Mouse (Mus musculus) CH12.LX (cell line): Measurements from ENCODE around the gene Aip. TPM values are rescaled to one million over a fixed set of nuclear protein-coding genes. Genes with fewer than 3 reads are reported as not detected.
"Not testable (repeated sequence)": the region's sequence is repeated elsewhere in the genome, so short reads cannot be mapped to it uniquely, and the experiment has no call there.

Source experiments
- DNase-seq: peaks from one replicate; pipeline ENCODE4 v3.0.0-alpha.2; 2013; ENCODE audit errors: extremely low read depth
- H3K27ac ChIP-seq: 2 replicates; pipeline ENCODE4 v1.5.1; 2012; ENCODE audit warnings: low read depth, mild to moderate bottlenecking, control low read depth, moderate library complexity; ENCODE audit not compliant: insufficient read depth
- H3K27me3 ChIP-seq: replicated peaks from 2 replicates; pipeline ENCODE3; 2012; ENCODE audit warnings: inconsistent platforms
- H3K36me3 ChIP-seq, 2 experiments: replicated peaks in 1 of 2; 2 replicates each; pipeline versions ENCODE3 to v1.6.1; 2012; ENCODE audit warnings: inconsistent platforms in 1 of 2, low read length in 1 of 2, mild to moderate bottlenecking in 1 of 2, mixed read lengths in 1 of 2, moderate library complexity in 1 of 2; ENCODE audit not compliant: control insufficient read depth in 1 of 2, insufficient read depth in 1 of 2
- H3K4me1 ChIP-seq, 2 experiments: 2 replicates each; pipeline ENCODE4 v1.6.1; 2012; ENCODE audit warnings: inconsistent platforms in 1 of 2, moderate library complexity in 1 of 2; ENCODE audit not compliant: insufficient read depth in 2 of 2, control insufficient read depth in 1 of 2
- H3K4me2 ChIP-seq: 2 replicates; pipeline ENCODE4 v1.6.1; 2012; ENCODE audit warnings: low read depth, mild to moderate bottlenecking, control low read depth; ENCODE audit not compliant: poor library complexity, insufficient read depth, severe bottlenecking
- H3K4me3 ChIP-seq, 3 experiments: fragments of 150-350 bp in 1 of 3; sonication (generic) in 1 of 3; replicated peaks in 1 of 3; 2 replicates each; pipeline versions ENCODE3 to v1.5.1; 2011 to 2012; ENCODE audit warnings: low read depth in 2 of 3, low read length in 2 of 3, mild to moderate bottlenecking in 2 of 3, moderate library complexity in 2 of 3, control low read depth in 1 of 3, improper control_type of control experiment in 1 of 3, inconsistent platforms in 1 of 3, mixed read lengths in 1 of 3; ENCODE audit not compliant: poor library complexity in 1 of 3
- H3K79me2 ChIP-seq: replicated peaks from 2 replicates; pipeline ENCODE4 v1.6.1; 2012; ENCODE audit warnings: mild to moderate bottlenecking, moderate library complexity; ENCODE audit not compliant: control insufficient read depth, poor library complexity, insufficient read depth, severe bottlenecking; ENCODE audit errors: extremely low read depth
- H3K9ac ChIP-seq: 2 replicates; pipeline ENCODE4 v1.6.1; 2012; ENCODE audit warnings: low read depth, mild to moderate bottlenecking, control low read depth, moderate library complexity; ENCODE audit not compliant: insufficient read depth
- H3K9me3 ChIP-seq: replicated peaks from 2 replicates; pipeline ENCODE3; 2012; ENCODE audit warnings: low read length, inconsistent platforms, mixed read lengths
- BHLHE40 ChIP-seq: IDR thresholded peaks from 2 replicates; pipeline ENCODE4 v1.6.1; 2011; ENCODE audit warnings: mild to moderate bottlenecking, low read depth, low read length, improper control_type of control experiment
- CHD1 ChIP-seq: IDR thresholded peaks from 2 replicates; pipeline ENCODE4 v1.6.1; 2012; ENCODE audit warnings: low read depth, low read length, improper control_type of control experiment, inconsistent platforms
- CHD2 ChIP-seq: IDR thresholded peaks from 2 replicates; pipeline ENCODE4 v1.6.1; 2011; ENCODE audit warnings: low read length, improper control_type of control experiment
- E2F4 ChIP-seq: IDR thresholded peaks from 2 replicates; pipeline ENCODE4 v1.6.1; 2011; ENCODE audit warnings: low read depth, low read length, improper control_type of control experiment; ENCODE audit not compliant: insufficient replicate concordance
- ELF1 ChIP-seq: IDR thresholded peaks from 2 replicates; pipeline ENCODE4 v1.6.1; 2014; ENCODE audit warnings: low read depth, mild to moderate bottlenecking, inconsistent platforms, low read length, improper control_type of control experiment
- EP300 ChIP-seq: IDR thresholded peaks from 2 replicates; pipeline ENCODE4 v1.6.1; 2011; ENCODE audit warnings: low read length, improper control_type of control experiment
- ETS1 ChIP-seq: conservative IDR thresholded peaks from 2 replicates; pipeline ENCODE4 v1.6.1; 2012; ENCODE audit warnings: low read depth, mild to moderate bottlenecking, inconsistent platforms, low read length, improper control_type of control experiment, moderate library complexity
- HCFC1 ChIP-seq: IDR thresholded peaks from 2 replicates; pipeline ENCODE4 v1.6.1; 2012; ENCODE audit warnings: low read depth, mild to moderate bottlenecking, inconsistent platforms, low read length, improper control_type of control experiment
- IRF4 ChIP-seq: IDR thresholded peaks from 2 replicates; pipeline ENCODE4 v1.6.1; 2014; ENCODE audit warnings: low read depth, mild to moderate bottlenecking, inconsistent platforms, low read length, improper control_type of control experiment
- JUN ChIP-seq: IDR thresholded peaks from 2 replicates; pipeline ENCODE4 v1.6.1; 2011; ENCODE audit warnings: low read depth, mild to moderate bottlenecking, low read length, improper control_type of control experiment, moderate library complexity; ENCODE audit not compliant: insufficient read depth
- MAFK ChIP-seq: IDR thresholded peaks from 2 replicates; pipeline ENCODE4 v1.6.1; 2011; ENCODE audit warnings: low read length, improper control_type of control experiment; ENCODE audit not compliant: insufficient replicate concordance
- MAX ChIP-seq: IDR thresholded peaks from 2 replicates; pipeline ENCODE4 v1.6.1; 2011; ENCODE audit warnings: low read length, improper control_type of control experiment
- MAZ ChIP-seq: IDR thresholded peaks from 2 replicates; pipeline ENCODE4 v1.6.1; 2012; ENCODE audit warnings: low read depth, mild to moderate bottlenecking, inconsistent platforms, low read length, improper control_type of control experiment, moderate library complexity
- MYC ChIP-seq: IDR thresholded peaks from 2 replicates; pipeline ENCODE4 v1.6.1; 2011; ENCODE audit warnings: low read depth, mild to moderate bottlenecking, improper control_type of control experiment, low read length
- NRF1 ChIP-seq: IDR thresholded peaks from 2 replicates; pipeline ENCODE4 v1.6.1; 2014; ENCODE audit warnings: low read depth, mild to moderate bottlenecking, inconsistent platforms, low read length, improper control_type of control experiment, moderate library complexity
- POLR2A ChIP-seq: IDR thresholded peaks from 2 replicates; pipeline ENCODE4 v1.6.1; 2011; ENCODE audit warnings: low read depth, mild to moderate bottlenecking, improper control_type of control experiment, low read length
- POLR2AphosphoS2 ChIP-seq: IDR thresholded peaks from 2 replicates; pipeline ENCODE4 v1.6.1; 2011; ENCODE audit warnings: low read depth, low read length, improper control_type of control experiment
- RCOR1 ChIP-seq: conservative IDR thresholded peaks from 2 replicates; pipeline ENCODE4 v1.6.1; 2012; ENCODE audit warnings: low read depth, mild to moderate bottlenecking, inconsistent platforms, low read length, improper control_type of control experiment
- SIN3A ChIP-seq: IDR thresholded peaks from 2 replicates; pipeline ENCODE4 v1.6.1; 2012; ENCODE audit warnings: low read length, improper control_type of control experiment, inconsistent platforms
- SMC3 ChIP-seq: IDR thresholded peaks from 2 replicates; pipeline ENCODE4 v1.6.1; 2011; ENCODE audit warnings: low read depth, low read length, improper control_type of control experiment
- UBTF ChIP-seq: IDR thresholded peaks from 2 replicates; pipeline ENCODE4 v1.6.1; 2012; ENCODE audit warnings: low read depth, mild to moderate bottlenecking, inconsistent platforms, low read length, improper control_type of control experiment, moderate library complexity
- USF2 ChIP-seq: conservative IDR thresholded peaks from 2 replicates; pipeline ENCODE4 v1.6.1; 2011; ENCODE audit warnings: low read depth, low read length, improper control_type of control experiment
- ZMIZ1 ChIP-seq: IDR thresholded peaks from 2 replicates; pipeline ENCODE4 v1.6.1; 2012; ENCODE audit warnings: low read depth, mild to moderate bottlenecking, inconsistent platforms, low read length, improper control_type of control experiment
- dilution Hi-C: fragments of 300-500 bp; cut with MboI; formaldehyde crosslinking; loops from 2 replicates; pipeline ENCODE4 v1.14.3; 2020; ENCODE audit warnings: low sequenced_read_pairs; ENCODE audit not compliant: extremely low pct_unique_long_range_greater_than_20kb, extremely low pct_ligation_motif_present
- in situ Hi-C: fragments of 300-500 bp; cut with MboI; formaldehyde crosslinking; loops from 3 replicates; pipeline ENCODE4 v1.14.3; 2019; ENCODE audit warnings: low sequenced_read_pairs, low pct_ligation_motif_present, low pct_unique_long_range_greater_than_20kb, mixed read lengths
- polyA plus RNA-seq: library from polyadenylated mRNA; unstranded; fragments of >175 nt; gene quantifications from 2 replicates; pipeline ENCODE4 v1.2.1, GENCODE M21; 2012; ENCODE audit warnings: low read depth; ENCODE audit not compliant: insufficient read length
- total RNA-seq, 2 experiments: library from RNA; depleted of rRNA; stranded (reverse); fragments of 300-350 nt in 1 of 2; fragments of >200 nt in 1 of 2; gene quantifications; 2 replicates each; pipeline ENCODE4 v1.2.3; 2012 to 2014

Gene Aip
- total and polyA plus RNA-seq, 3 experiments, result 11.7 to 64.8 (median 39.7) TPM

DNA sequence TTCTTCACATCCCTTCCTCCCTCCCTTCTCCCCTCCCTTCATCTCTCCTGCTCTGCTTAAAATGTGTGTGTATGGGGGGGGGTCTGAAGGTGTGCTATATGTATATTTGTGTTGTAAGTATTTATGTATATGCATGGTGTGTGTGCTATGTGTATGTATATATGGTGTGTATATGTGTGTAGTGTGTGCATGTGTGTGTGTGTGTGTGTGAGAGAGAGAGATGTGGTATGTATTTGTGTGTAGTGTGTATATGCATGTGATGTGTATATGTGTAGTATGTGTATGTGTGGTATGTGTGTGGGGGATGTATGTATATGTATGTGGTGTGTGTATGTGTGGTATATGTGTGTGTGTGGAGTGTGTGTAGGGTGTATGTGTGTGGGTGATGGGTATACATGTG lies 58.8 kb downstream of the Aip start:
- no peak overlapping the region for H3K4me3 ChIP-seq
- no peak for DNase-seq
- dilution Hi-C loops, result no loop called here

DNA sequence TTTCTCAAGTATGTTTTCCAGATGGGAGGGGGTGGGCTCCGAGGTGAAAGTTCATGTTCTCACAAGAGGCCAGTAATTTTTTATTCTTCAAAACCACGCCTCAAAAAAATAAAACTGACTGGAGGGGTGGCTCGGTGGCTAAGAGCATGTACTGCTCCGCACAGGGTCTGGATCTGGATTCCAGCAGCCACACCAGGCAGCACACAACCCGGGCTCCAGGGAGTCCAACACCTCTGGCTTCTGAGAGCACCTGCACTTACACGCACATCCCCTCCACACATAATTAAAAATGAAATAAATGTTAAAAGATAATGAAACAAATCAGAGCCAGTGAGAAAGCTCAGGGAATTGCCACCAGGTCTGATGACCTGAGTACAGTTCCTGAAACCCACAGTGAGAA lies 59.4 kb downstream of the Aip start:
- dilution Hi-C loops (no loop called here), in situ Hi-C loops (no loop called here)
- Histone ChIP-seq H3K9me3 (no peaks in the 10 kb centered on the region), H3K27ac (no peak overlapping the region), H3K79me2 (no peaks in the 10 kb centered on the region), H3K4me1 (no peaks in the 10 kb centered on the region), H3K27me3 (peaks cover 3% of the 10 kb centered on the region), H3K4me3 (no peak overlapping the region), H3K4me2 (no peak overlapping the region), H3K9ac (no peak overlapping the region), H3K36me3 (no peaks in the 10 kb centered on the region)
- DNase-seq, result no peak
- TF ChIP-seq POLR2AphosphoS2, result no peak
- no peak for TF ChIP-seq MYC
- TF ChIP-seq NRF1, result no peak
- no peak for TF ChIP-seq E2F4
- TF ChIP-seq RCOR1, result no peak
- no peak for TF ChIP-seq JUN
- TF ChIP-seq, all 38 proteins: peak for 0

More for the DNA sequence above, 58.8 kb downstream of the Aip start:
- H3K36me3 ChIP-seq, result no peaks in the 10 kb centered on the region
- H3K9ac ChIP-seq, result no peak overlapping the region
- H3K27me3 ChIP-seq, result peaks cover 4% of the 10 kb centered on the region
- H3K4me1 ChIP-seq, result no peaks in the 10 kb centered on the region
- TF ChIP-seq EP300 (no peak), JUN (no peak), ZMIZ1 (no peak), MAX (no peak), SIN3A (no peak), CHD1 (no peak), ETS1 (no peak), ELF1 (no peak), HCFC1 (no peak), UBTF (no peak), IRF4 (no peak), MAZ (no peak), CHD2 (no peak), SMC3 (no peak), NRF1 (no peak), POLR2A (no peak), MAFK (no peak), USF2 (no peak), BHLHE40 (no peak), MYC (no peak)
- H3K9me3 ChIP-seq, result no peaks in the 10 kb centered on the region
- H3K27ac ChIP-seq, result no peak overlapping the region
- in situ Hi-C loops, result no loop called here
- H3K79me2 ChIP-seq, result no peaks in the 10 kb centered on the region
- no peak overlapping the region for H3K4me2 ChIP-seq

DNA sequence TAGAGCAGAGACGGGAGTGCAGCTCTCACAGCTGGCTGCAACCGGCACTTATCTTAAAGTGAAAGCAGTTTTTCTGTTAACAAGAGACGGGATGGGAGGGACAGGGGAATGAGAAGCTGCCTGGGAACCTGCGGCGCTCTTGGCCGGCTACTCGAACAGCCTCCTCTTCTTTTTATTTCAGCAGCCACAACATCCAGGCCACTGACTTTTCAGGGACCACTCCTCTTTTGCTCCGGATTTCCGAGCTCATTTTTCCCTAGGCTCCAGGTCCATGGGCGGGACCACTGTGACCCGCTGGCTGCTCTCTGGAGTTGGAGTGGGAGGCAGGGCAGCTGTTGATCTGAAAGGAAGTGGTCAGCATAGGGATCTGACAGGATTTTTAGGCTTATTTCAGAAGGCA lies 61.2 kb downstream of the Aip start:
- H3K36me3 ChIP-seq, H3K4me2 ChIP-seq, H3K27me3 ChIP-seq, in situ Hi-C loops, H3K27ac ChIP-seq, H3K4me1 ChIP-seq, H3K79me2 ChIP-seq, H3K9me3 ChIP-seq, H3K4me3 ChIP-seq, H3K9ac ChIP-seq, dilution Hi-C loops, DNase-seq: not testable (repeated sequence)
